Mouse (Mus musculus): ENCODE data around the gene Isca1. TPM values are rescaled to one million over a fixed set of nuclear protein-coding genes. Genes with fewer than 3 reads are reported as not detected.
"Not testable (repeated sequence)": the region's sequence is repeated elsewhere in the genome, so short reads cannot be mapped to it uniquely, and the experiment has no call there.

Isca1 gene
- total and polyA plus RNA-seq, 2 experiments from 2014 or later = 87.8 to 154 TPM

GRCm38 (mm10) chr13:59735190-59735589, 34.4 kb downstream of the Isca1 start:
- no peak overlapping the region for H3K4me2 ChIP-seq (ENCODE audit: low read depth)
- no peak overlapping the region for H3K27ac ChIP-seq (ENCODE audit: low read depth, low read length)
- ATAC-seq (peak; percentile 77), DNase-seq (no peak)
- no peaks in the 10 kb centered on the region for H3K36me3 ChIP-seq (ENCODE audit: insufficient read depth)
- H3K4me1 ChIP-seq (ENCODE audit: insufficient read depth) = no peaks in the 10 kb centered on the region
- WGBS = 17% methylated on average over 3 of the region's 3 CpGs
- TF ChIP-seq CTCF (IDR thresholded peaks at IDR 0.05; ENCODE audit: low read depth) = peak; percentile 33
- H3K9me3 ChIP-seq (ENCODE audit: low read length) = no peaks in the 10 kb centered on the region
- H3K4me3 ChIP-seq (ENCODE audit: low read depth, low read length) = no peak overlapping the region
- no peaks in the 10 kb centered on the region for H3K27me3 ChIP-seq (ENCODE audit: insufficient read depth, low read length)
- H3K9ac ChIP-seq = no peak overlapping the region

- H3K4me2 ChIP-seq (ENCODE audit: low read depth); H3K36me3 ChIP-seq (ENCODE audit: insufficient read depth); ATAC-seq; H3K9ac ChIP-seq; H3K9me3 ChIP-seq (ENCODE audit: low read length); H3K4me1 ChIP-seq (ENCODE audit: insufficient read depth); H3K27me3 ChIP-seq (ENCODE audit: insufficient read depth, low read length); H3K4me3 ChIP-seq (ENCODE audit: low read depth, low read length); H3K27ac ChIP-seq (ENCODE audit: low read depth, low read length); DNase-seq: not testable (repeated sequence)
- WGBS = 33% methylated on average over 6 of the region's 6 CpGs
Measured at GRCm38 (mm10) chr13:59734347-59734746, 35.3 kb downstream of the Isca1 start.

GRCm38 (mm10) chr13:59733936-59734335, 35.7 kb downstream of the Isca1 start:
- H3K36me3 ChIP-seq (ENCODE audit: insufficient read depth) = no peaks in the 10 kb centered on the region
- H3K4me1 ChIP-seq (ENCODE audit: insufficient read depth) = no peaks in the 10 kb centered on the region
- H3K27ac ChIP-seq (ENCODE audit: low read depth, low read length) = no peak overlapping the region
- H3K9ac ChIP-seq = no peak overlapping the region
- H3K4me2 ChIP-seq (ENCODE audit: low read depth) = no peak overlapping the region
- TF ChIP-seq CTCF (IDR thresholded peaks at IDR 0.05; ENCODE audit: low read depth) = no peak
- no peak overlapping the region for H3K4me3 ChIP-seq (ENCODE audit: low read depth, low read length)
- H3K9me3 ChIP-seq (ENCODE audit: low read length) = no peaks in the 10 kb centered on the region
- 89% methylated on average over 2 of the region's 4 CpGs for WGBS
- no peaks in the 10 kb centered on the region for H3K27me3 ChIP-seq (ENCODE audit: insufficient read depth, low read length)
- no peak for DNase-seq
- ATAC-seq = no peak

GRCm38 (mm10) chr13:59731652-59732051, 38.0 kb downstream of the Isca1 start, which contains the start of gene Spata31d1d:
Spata31d1d (minus strand) TSS chr13:59731752.
- Histone ChIP-seq H3K4me3 (ENCODE audit: low read depth, low read length) (no peak within 1 kb of the TSS), H3K4me2 (ENCODE audit: low read depth) (no peak within 1 kb of the TSS), H3K9me3 (ENCODE audit: low read length) (no peaks in the 10 kb centered on the region), H3K4me1 (ENCODE audit: insufficient read depth) (no peaks in the 10 kb centered on the region), H3K27ac (ENCODE audit: low read depth, low read length) (no peak within 1 kb of the TSS), H3K36me3 (ENCODE audit: insufficient read depth) (no peaks in the 10 kb centered on the region), H3K9ac (no peak within 1 kb of the TSS), H3K27me3 (ENCODE audit: insufficient read depth, low read length) (no peaks in the 10 kb centered on the region)
- no peak for TF ChIP-seq CTCF (IDR thresholded peaks at IDR 0.05; ENCODE audit: low read depth)
- whole genome bisulfite sequencing = 39% methylated on average over 7 of the region's 7 CpGs
- DNase-seq (no peak), ATAC-seq (no peak)

GRCm38 (mm10) chr13:59728378-59729093, 41.1 kb downstream of the Isca1 start:
- no peak overlapping the region for H3K9ac ChIP-seq
- DNase-seq (peak; percentile 89), ATAC-seq (peak; percentile 95)
- WGBS = 26% methylated on average over 7 of the region's 7 CpGs
- H3K27ac ChIP-seq (ENCODE audit: low read depth, low read length) = no peak overlapping the region
- no peaks in the 10 kb centered on the region for H3K36me3 ChIP-seq (ENCODE audit: insufficient read depth)
- no peaks in the 10 kb centered on the region for H3K9me3 ChIP-seq (ENCODE audit: low read length)
- no peak overlapping the region for H3K4me3 ChIP-seq (ENCODE audit: low read depth, low read length)
- no peaks in the 10 kb centered on the region for H3K27me3 ChIP-seq (ENCODE audit: insufficient read depth, low read length)
- no peaks in the 10 kb centered on the region for H3K4me1 ChIP-seq (ENCODE audit: insufficient read depth)
- no peak overlapping the region for H3K4me2 ChIP-seq (ENCODE audit: low read depth)
- TF ChIP-seq CTCF (IDR thresholded peaks at IDR 0.05; ENCODE audit: low read depth) = peak; percentile 94

- H3K4me2 ChIP-seq (ENCODE audit: low read depth) = peak overlapping the region; percentile 36
- H3K27me3 ChIP-seq (ENCODE audit: insufficient read depth, low read length) = no peaks in the 10 kb centered on the region
- no peaks in the 10 kb centered on the region for H3K4me1 ChIP-seq (ENCODE audit: insufficient read depth)
- DNase-seq (no peak), ATAC-seq (0 out of 2 replicates have a peak, but pooled peaks have one; percentile 9)
- WGBS = 39% methylated on average over 29 of the region's 29 CpGs
- 0 out of 2 replicates have a peak overlapping the region, but pooled peaks have one; percentile 4 for H3K9ac ChIP-seq
- H3K9me3 ChIP-seq (ENCODE audit: low read length) = no peaks in the 10 kb centered on the region
- H3K36me3 ChIP-seq (ENCODE audit: insufficient read depth) = no peaks in the 10 kb centered on the region
- no peak overlapping the region for H3K4me3 ChIP-seq (ENCODE audit: low read depth, low read length)
- no peak for TF ChIP-seq CTCF (IDR thresholded peaks at IDR 0.05; ENCODE audit: low read depth)
- no peak overlapping the region for H3K27ac ChIP-seq (ENCODE audit: low read depth, low read length)
Measured at GRCm38 (mm10) chr13:59726139-59726867, 43.3 kb downstream of the Isca1 start.

- not testable (repeated sequence) for H3K4me1 ChIP-seq (ENCODE audit: insufficient read depth); H3K9ac ChIP-seq; H3K9me3 ChIP-seq (ENCODE audit: low read length); H3K4me2 ChIP-seq (ENCODE audit: low read depth); H3K4me3 ChIP-seq (ENCODE audit: low read depth, low read length); H3K36me3 ChIP-seq (ENCODE audit: insufficient read depth); DNase-seq; H3K27me3 ChIP-seq (ENCODE audit: insufficient read depth, low read length); ATAC-seq; H3K27ac ChIP-seq (ENCODE audit: low read depth, low read length)
- 82% methylated on average over 1 of the region's 1 CpGs for WGBS
Measured at GRCm38 (mm10) chr13:59722089-59722488, 47.5 kb downstream of the Isca1 start.

Measured in forebrain, postnatal 0 days (tissue).